Mouse (Mus musculus): ENCODE measurements around the gene Ddx59.

Gene Ddx59

GRCm38 (mm10) chr1:136447338-136447737 lies 32.3 kb downstream of the Ddx59 start:
- no peak for DNase-seq (ENCODE audit: low spot score in 2 of 2)

GRCm38 (mm10) chr1:136449541-136449940 lies 34.5 kb downstream of the Ddx59 start:
- DNase-seq (ENCODE audit: low spot score in 2 of 2), result no peak

- DNase-seq (ENCODE audit: low spot score in 2 of 2), result no peak
These were observed 35.1 kb downstream of the Ddx59 start for GRCm38 (mm10) chr1:136450206-136450605.

- no peak for DNase-seq (ENCODE audit: low spot score in 2 of 2)
These were observed 37.4 kb downstream of the Ddx59 start for GRCm38 (mm10) chr1:136452421-136452820.

- no peak for DNase-seq (ENCODE audit: low spot score in 2 of 2)
These were observed 40.9 kb downstream of the Ddx59 start for GRCm38 (mm10) chr1:136455756-136456585.

- no peak for DNase-seq (ENCODE audit: low spot score in 2 of 2)
These were observed 41.7 kb downstream of the Ddx59 start for GRCm38 (mm10) chr1:136456741-136457140.

GRCm38 (mm10) chr1:136457403-136457802 lies 42.3 kb downstream of the Ddx59 start:
- DNase-seq (ENCODE audit: low spot score in 2 of 2), result no peak

- no peak for DNase-seq (ENCODE audit: low spot score in 2 of 2)
These were observed 43.7 kb downstream of the Ddx59 start for GRCm38 (mm10) chr1:136458691-136459245.

GRCm38 (mm10) chr1:136462443-136462842 lies 47.4 kb downstream of the Ddx59 start:
- peak; percentile 21 to 37 for DNase-seq (ENCODE audit: low spot score in 2 of 2)

- no peak for DNase-seq (ENCODE audit: low spot score in 2 of 2)
These were observed 50.1 kb downstream of the Ddx59 start for GRCm38 (mm10) chr1:136465168-136465567.

GRCm38 (mm10) chr1:136466143-136466811 lies 51.2 kb downstream of the Ddx59 start, which contains the start of gene Kif14:
Kif14 (plus strand) TSS chr1:136466343.
- DNase-seq (ENCODE audit: low spot score in 2 of 2), result peak; percentile 92 to 94

GRCm38 (mm10) chr1:136469408-136469807 lies 54.3 kb downstream of the Ddx59 start:
- no peak for DNase-seq (ENCODE audit: low spot score in 2 of 2)

GRCm38 (mm10) chr1:136470471-136470870 lies 55.4 kb downstream of the Ddx59 start:
- DNase-seq (ENCODE audit: low spot score in 2 of 2), result no peak

Measured in right cerebral cortex, adult 2 months (tissue).